Mouse (Mus musculus) hindlimb bud, embryonic 11.5 days (tissue): ENCODE data around the gene Samd11.

Experiments used
- DNase-seq: peaks from one replicate; pipeline ENCODE4 v3.0.0-alpha.2; 2012; ENCODE audit warnings: low read depth, low spot score; ENCODE audit errors: extremely low spot score

Samd11 gene

DNA sequence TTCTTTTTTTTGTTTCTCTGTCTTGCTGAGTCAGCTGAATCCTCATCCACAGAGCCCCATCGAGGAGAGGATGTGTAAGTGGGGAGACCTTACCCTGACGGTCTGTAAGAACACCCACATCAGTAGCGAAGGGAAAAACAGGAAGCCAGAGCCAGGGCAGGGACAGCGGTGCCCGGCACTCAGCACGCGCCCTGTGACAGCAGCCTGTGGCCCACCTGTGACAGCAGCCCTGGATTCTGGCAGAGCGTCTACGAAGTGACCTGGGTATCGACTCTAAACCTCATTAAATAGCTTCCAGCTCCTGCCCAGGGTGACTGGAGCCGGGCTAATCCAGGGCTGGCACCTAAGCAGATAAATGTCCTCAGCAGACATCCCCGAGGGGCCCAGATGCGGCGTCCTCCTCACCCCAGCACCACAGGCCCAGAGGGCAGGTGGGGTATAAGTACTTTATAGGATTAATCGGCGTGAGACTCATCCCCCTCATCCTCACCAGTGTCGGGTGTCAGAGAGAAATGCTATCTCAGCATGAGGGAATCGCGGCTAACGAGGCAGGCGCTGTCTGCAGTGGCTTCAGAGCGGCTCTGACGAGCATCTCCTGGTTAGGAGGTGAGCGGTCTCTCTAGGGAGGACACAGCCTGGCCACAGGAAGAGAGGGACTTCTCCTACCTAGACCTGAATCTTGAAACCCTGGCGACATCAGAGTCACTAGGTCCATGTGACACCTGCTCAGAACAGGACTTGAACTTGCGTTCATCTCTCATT lies at the start of gene Samd11:
Gene Samd11, minus strand, starts transcription at position 580 of the 762 bp plus-strand sequence.
- no peak for DNase-seq

DNA sequence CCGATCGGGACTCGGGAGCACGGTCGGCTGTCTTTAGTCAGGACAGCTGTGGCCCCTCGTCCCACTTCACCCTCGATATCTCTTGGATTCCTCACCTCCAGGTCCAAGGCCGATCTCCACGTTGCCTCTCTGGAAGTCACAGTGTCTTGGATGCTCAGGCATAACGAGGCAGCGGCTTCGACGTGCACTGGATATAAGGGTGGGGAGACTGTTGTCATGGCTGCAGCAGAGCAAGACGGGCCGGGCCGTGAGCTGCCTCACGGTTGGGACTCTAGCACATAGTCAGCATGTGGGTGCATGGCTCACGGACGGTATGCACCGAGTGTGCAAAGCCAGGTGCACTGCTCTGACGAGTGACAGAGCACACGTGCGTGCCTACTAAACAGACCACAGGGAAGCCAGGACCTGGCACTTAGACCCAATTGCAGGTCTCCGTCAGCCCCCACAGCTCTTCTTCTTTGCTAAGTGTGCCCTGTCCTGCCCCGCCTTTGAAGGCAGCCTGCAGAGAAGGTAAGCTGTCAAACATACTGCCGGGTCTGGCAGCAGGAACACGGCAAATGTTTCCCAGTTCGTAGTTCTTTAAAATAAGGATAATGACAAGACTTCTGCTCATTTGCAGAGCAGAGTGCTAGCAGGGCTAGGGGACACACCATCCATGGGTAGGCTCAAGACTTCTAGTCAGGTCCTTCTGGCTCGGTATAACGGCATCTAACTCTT lies 938 bp downstream of the Samd11 start:
- DNase-seq: no peak

DNA sequence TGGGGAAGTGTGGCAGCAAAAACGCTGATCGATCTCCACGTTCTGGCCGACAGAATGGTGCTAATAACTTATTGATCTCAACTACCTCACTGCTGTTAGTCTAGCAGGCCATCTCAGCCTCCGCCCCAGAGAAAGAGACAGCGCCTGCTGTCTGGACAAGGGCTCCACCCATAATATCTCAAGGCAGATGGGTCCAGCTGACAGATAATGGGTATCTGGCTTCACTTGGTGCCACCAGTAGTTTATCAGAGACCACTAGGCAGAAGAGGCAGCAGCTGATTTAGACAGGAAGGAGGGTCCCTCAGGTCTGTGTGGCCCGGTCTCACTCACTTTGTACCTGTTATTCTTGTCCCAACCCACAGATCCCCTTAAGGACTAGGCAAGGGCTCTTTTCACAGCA lies 2.4 kb downstream of the Samd11 start:
- DNase-seq: no peak

DNA sequence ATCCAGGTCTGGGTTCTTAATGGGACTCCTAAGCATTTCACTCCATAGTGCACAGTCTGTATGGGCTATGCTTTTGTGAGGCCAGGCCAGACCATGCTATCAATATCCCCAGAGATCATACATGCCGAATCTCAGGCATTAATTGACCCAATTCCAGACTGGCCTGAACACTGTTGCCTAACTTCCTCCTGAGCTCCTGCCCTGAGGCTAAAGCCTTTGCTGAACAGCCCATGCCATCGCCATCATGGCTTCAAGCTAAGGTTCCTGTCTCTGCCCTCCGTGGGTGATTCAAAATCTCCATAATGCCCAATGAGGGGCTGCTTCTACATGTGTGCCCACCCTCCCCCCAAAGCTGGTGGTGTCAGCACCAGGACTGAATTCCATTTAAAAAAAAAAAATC lies 2.8 kb downstream of the Samd11 start:
- DNase-seq: no peak

DNA sequence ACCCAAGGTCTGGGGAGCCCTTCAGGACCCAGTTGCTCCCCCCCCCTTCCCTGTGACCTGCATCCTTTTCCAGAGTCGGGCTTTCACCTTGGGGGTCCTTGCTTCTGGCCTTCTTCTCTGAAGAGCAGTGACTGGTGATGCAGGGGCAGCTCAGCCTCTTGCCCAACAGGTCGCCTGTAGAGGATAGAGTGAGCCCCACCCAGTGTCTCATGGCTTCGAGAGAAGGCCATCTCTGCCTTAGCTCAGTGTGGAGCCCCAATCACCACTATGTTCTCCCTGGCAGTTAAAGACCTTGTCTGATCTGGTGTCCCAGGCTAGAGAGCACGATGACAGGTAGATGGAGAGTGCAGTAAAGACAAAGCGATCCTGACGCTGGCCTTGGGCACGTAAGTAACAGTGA lies 3.3 kb downstream of the Samd11 start:
- DNase-seq: no peak

DNA sequence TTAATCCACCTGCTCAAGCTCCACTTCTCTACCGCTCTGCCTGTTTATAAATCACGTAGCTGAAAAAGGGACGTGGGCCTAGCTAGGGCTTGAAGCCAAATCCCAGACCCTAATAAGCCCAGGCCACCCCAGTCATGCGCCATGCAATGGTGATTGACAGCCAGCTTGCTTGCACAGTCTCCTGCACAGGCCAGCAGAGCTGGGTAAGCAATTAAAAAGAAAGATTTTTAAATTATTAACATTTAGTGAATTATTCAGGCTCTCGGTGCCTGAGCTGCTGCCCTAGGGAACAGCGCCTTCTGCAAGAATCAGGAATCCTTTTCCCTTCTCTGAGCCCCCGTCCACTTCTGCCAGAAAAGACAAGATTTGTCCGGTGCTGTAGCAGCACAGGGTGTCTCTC lies 4.4 kb downstream of the Samd11 start:
- DNase-seq: no peak

DNA sequence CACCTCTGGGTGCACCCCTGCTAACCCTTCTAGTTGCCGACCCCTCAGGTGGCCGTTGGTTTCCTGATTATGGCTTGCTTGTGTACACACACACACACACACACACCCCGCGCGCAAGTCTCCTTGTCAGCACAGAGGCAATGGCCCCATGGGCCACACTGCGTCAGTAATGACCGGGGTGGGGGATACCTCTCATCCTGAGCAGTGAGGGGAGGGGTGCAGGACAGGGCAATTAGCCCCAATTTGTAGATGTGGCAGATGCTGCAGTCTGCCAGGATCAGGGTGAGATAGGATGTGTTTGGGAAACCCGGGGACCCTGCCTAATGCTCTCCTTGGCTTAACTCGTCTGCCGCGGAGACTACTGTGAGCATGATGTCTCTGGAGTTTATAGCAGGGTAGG lies 5.9 kb downstream of the Samd11 start:
- DNase-seq: no peak

DNA sequence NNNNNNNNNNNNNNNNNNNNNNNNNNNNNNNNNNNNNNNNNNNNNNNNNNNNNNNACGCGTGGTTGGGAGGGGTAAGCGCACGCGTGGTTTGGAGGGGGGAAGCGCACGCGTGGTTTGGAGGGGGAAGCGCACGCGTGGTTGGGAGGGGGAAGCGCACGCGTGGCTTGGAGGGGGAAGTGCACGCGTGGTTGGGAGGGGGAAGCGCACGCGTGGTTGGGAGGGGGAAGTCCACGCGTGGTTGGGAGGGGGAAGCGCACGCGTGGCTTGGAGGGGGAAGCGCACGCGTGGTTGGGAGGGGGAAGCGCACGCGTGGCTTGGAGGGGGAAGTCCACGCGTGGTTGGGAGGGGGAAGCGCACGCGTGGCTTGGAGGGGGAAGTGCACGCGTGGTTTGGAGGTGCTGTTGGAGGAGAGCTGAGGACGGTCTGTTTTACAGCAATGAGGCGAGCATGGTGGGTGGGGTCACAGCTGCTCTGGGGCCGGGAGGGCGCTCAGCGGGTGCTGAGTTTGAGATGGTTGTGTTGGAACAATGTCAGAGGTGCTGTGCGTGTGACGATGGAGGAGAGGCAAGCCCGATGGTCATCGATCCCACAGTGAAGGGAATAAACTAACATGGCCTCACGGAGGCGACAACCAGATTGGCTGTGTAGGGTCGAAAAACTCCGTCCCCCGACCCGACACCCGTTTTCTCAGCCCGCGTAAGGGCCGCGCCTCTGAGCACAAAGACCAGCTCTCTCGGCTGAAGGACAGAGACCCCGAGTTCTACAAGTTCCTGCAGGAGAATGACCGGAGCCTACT lies 18.6 kb downstream of the Samd11 start:
- no peak for DNase-seq

DNA sequence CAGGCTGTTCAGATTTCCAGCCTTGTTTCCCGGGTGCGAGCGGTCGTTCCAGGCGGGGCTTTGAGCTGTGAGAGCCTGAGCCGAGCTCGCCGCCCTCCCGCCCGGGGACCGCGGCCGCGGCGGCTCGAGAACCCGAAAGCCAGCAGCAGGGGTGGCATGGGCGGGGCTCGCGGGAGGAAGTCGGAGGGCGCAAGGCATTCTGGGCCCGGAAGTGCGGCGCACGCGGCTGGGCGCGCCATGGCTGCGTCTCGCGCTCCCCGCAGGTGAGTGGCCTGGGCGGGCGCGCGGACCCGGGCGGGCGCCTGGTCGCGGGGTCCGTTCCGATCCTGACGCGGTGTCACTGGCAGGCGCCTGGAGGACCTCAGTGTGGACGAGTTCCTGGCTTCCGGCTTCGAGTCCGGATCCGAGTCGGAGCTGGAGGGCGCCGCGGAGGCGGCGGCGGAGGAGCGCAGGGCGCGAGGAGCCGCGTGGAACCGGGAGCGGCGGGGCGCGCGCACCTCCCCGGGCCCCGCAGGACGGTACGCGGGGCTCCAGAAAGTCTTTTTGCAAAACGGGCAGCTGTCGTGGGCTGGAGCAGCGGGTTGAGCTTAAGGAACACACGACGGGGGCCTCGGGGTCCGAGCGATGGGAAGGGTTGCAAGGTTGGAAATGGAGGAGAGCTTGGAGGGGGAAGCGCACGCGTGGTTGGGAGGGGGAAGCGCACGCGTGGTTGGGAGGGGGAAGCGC lies 19.5 kb downstream of the Samd11 start, which contains the start of gene Noc2l:
Gene Noc2l, plus strand, starts transcription at position 203 of the 726 bp plus-strand sequence.
- peak; percentile 35 for DNase-seq

DNA sequence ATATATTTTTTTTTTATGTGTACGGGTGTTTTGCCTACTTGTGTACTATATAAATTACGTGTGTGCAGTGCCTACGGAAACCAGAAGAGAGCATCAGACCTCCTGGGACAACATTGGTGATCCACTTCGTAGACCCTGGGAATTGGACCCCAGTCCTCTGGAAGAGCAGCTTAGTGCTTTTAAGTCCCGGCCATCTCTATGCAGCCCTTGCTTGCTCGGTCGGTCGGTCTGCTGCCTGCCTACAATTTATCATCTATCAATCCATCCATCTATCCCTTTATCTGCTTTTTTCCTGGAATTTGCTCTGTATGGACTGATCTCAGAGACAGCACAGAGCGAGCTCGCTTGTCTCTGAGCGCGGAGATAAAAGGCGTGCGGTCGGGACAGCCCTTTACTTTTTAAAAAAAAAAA lies 20.1 kb downstream of the Samd11 start:
- peak; percentile 28 for DNase-seq

DNA sequence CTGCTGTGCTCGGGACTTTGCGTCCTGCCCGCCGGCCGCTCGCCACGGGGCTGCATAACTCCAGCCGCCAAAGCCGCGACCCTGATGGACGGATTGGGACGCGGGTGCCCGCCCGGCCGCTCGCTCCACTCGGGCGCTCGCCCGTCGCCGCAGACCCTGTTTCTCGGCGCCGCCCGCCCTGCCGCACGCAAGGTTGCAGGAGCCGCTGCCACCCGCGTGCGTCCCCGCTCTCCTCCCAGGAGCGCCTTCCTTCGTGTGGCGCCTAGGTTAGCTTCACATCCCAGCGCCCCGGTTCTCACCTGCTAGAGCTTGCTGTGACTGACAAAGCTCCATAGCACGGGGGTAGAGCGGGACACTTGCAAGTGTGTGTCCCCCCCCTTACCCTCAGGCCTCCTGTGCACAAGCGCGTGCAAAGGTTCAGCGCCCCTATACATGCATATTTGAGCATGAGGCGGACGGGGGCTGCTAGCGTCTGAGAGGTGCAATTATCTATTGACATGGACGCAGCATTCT lies 20.7 kb downstream of the Samd11 start, which contains the start of gene Plekhn1:
Gene Plekhn1, minus strand, starts transcription at position 157 of the 513 bp plus-strand sequence.
- no peak for DNase-seq

DNA sequence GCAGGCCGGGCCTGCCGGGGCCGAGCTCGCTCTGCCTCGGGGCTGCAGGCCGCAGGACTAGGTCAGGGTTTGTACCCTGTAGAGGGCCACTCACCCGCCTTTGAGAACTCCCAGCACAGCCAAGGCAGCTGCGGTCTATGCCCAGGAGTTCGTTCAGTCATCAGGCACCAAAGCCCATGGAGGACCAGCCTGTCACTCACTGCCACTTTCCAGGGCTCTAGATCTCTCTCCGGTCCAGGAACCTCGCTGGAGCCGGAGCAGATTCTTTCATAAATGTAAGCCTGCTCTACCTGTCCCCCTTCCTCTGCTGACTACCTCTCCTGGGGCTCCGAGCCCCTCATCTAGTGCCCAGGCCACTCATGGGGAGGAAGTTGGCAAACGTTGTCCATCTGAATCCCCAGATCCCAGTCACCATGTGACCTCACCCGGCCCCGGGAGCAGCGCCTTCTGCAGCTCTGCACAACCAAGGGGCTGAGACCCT lies 21.4 kb downstream of the Samd11 start:
- no peak for DNase-seq

DNA sequence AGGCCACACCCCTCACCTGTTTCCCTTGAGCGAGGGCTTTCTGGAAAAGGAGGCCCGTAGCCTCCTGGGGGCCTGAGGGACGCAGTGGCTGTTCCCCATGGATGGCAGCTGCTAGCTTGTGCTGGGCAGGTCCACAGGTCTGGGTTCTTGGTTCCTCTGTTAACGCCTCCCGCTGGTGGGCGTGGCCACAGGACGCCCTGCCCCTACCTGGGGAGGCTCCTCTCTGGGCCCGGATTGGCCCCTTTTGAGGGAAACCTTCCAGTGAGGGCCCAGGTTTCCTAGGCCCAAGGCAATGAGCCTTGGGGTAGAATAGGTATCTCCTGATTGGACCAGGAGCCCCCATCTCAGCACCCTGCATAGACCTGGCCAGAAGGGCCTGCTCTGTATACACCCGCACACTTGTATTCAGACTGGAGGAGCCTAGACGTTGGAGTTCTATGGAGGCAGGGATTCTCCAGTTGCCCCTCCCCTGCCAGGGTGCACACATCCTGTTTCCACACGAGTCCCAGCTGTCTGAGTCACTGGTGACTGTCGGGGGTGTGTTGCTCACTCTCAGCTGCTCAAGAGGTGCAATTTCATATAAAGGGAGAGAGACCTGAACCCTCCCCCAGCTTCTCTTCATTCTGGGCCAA lies 26.9 kb downstream of the Samd11 start:
- no peak for DNase-seq

DNA sequence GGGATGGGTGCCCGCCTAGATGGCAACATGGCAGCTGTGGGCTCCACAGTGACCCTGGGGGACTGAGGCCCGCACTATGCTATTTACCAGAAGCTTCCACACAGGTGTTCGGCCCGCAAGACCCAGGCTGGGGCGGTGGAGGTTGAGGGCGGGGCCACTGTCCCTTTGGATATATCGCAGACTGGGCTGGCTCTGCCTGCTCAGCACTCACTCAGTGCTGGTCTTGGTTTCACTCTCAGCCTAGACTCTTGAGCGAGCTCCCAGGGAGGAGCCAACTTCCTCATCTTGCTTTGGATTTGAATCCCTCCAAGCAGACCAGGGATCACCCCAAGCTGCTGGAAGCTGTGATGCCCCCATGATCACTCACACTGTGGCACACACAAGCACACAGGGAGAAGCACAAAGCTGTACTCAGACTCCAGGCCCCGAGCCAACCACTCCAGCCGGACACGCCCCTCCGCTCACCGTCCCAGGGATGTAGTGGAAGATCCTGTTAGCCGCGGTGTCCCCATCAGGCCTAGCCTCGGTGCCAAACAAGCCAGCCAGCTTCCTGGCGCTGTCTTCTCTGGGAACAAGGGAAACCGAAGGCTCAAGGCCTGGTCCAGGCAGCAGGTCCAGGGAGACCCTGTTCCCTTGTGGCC lies 27.6 kb downstream of the Samd11 start:
- DNase-seq: no peak

DNA sequence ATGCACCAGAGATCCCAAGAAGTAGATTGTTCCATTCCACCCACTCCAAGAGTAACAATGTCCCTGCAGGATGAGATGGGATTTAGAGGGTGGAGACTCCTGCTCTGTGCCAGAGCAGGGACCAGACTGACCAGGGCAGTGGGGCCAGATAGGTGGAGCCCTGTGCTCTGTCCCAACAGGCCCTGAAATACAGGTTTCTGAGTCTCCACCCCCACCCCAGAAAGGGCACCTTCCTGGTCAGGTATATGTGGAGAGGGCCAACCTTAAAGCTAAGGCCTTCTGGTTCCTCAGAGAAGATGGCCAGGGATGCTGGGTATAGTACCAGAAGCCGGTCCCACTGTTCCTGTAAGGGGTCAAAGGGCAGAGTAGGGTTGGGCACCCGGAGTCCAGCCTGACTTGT lies 31.2 kb downstream of the Samd11 start:
- DNase-seq: no peak

DNA sequence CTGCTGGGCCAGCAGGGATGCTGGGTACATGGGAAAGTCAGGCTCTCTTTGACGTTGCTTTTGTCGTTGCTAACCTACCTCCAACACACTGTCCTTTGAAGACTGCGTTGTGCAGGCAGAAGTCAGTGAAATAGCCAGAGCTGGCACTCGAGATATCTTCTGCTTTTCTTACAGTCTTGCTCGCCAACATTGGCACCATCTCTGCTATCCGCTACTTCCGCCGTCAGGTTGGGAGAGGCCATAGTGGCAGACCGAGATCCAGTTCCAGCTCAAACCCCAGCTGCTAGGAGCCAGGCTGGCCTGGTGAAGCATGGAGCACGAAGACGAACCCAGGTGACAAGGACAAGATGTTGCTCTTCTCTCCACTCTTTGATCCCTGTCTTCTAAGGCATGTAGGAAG lies 35.5 kb downstream of the Samd11 start:
- DNase-seq: no peak

DNA sequence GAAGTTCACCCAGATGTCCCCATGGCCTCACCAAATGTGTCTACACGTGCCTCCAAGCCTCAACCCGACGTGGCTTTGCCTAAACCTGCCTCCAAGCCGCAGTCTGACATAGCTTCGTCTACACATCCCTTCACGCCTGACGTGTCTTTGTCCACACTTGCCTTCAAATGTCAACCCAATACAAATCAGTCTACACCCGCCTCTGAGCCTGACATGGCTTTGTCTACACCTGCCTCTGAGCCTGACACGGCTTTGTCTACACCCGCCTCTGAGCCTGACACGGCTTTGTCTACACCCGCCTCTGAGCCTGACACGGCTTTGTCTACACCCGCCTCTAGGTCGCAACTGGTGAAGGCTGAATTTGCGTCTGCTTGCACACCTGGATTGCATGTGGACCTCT lies 37.6 kb downstream of the Samd11 start:
- no peak for DNase-seq

DNA sequence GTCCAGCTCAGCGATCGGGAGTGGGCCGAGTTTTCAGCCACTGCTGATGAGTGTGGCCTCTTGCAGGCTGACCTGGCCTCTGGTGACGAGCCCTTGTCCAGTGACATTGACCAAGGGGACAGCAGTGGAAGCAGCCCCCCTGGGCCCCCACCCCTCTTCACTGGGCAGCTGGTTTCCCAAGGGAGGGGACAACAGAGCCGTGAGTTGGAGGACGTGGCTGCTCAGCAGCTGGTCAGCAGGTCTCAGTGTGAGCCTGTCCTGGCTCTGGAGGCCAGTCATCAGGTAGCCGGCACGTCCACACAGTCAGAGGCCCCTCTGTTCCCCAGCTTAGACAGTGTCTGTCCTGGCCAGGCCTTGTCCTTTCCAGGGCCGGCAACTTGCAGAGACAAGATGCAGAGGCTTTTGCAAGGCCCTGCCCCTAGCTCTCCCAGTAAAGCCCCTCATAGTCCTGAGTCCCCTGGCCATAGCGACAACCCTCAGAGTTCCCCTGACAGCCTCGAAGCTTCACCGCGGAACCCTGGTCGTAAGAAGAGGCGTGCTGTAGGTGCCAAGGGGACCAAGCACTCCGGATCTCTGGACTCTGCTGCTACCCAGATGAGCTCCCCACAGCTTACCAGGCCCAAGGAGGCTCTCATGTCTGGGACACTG lies 38.3 kb downstream of the Samd11 start:
- no peak for DNase-seq

DNA sequence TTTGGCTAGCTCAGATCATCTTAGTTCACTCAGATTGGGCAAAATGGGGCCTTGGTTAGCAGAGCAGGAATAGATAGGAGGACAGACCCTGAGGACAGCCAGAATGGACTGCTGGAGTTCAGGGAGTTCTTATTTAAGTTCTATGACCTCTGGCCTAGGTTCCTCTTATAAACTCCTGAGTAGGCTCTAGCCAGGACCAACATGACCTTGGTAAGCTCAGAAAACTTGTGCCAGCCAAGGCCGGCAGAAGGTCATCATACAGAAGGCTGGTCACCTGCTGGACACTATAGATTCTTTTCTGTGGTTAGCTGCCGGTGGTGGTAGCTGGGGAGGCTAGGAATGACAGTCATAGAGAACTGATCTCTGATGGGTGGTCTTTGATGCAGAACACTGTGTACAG lies 39.3 kb downstream of the Samd11 start:
- no peak for DNase-seq
